In genomic region chr2:164776801-164777200, GRCm38 (mm10) we compare ENCODE assay signal across 28 mouse cellular contexts. TPM values are rescaled to one million over a fixed set of nuclear protein-coding genes. Genes with fewer than 3 reads are reported as not detected.
DNase-seq lines count a peak whose midpoint lies in the region; ATAC-seq and TF ChIP-seq lines count a peak whose summit lies in the region.
"Had no signal": no experiment of that assay in that cellular context is flagged by ENCODE, and none has a peak within 500 bp of the region (broad histone marks: within the 10 kb centered on the region; RNA-seq: fewer than 3 reads in every experiment).

No protein-coding gene starts in this region.

- no peak overlapping the region for H3K4me2 ChIP-seq in heart, embryonic 11.5 days
- H3K4me2 ChIP-seq: embryonic facial prominence, embryonic 13.5 days; forebrain, embryonic 13.5 days; heart, embryonic 13.5 days; hindbrain, embryonic 14.5 days had no signal

- H3K9me3 ChIP-seq in heart, embryonic 11.5 days (replicated peaks; ENCODE audit: control insufficient read depth, low read length), result no peaks in the 10 kb centered on the region
- H3K9me3 ChIP-seq in E14TG2a.4 (ENCODE audit: low read length) (no peaks in the 10 kb centered on the region), ES-Bruce4 (replicated peaks; ENCODE audit: control insufficient read depth, insufficient read depth, low read length, poor library complexity, severe bottlenecking) (no peaks in the 10 kb centered on the region)
- H3K9me3 ChIP-seq: embryonic facial prominence, embryonic 13.5 days; forebrain, embryonic 10.5 days; forebrain, embryonic 13.5 days; heart, embryonic 13.5 days had no signal

- WGBS in heart, embryonic 11.5 days (ENCODE audit: insufficient replicate concordance), result 56% methylated on average over 17 of the region's 17 CpGs

- H3K4me1 ChIP-seq in heart, embryonic 11.5 days (ENCODE audit: control insufficient read depth, insufficient read depth, low read length), result peaks cover 3% of the 10 kb centered on the region
- H3K4me1 ChIP-seq in E14TG2a.4 (replicated peaks; ENCODE audit: low read depth, low read length), result peaks cover 48% of the 10 kb centered on the region
- no peaks in the 10 kb centered on the region for H3K4me1 ChIP-seq in ES-Bruce4 (ENCODE audit: control insufficient read depth, insufficient read depth, low read length)

- H3K27ac ChIP-seq in heart, embryonic 11.5 days (ENCODE audit: low read depth, low read length), result no peak overlapping the region
- H3K27ac ChIP-seq in ES-Bruce4 (ENCODE audit: insufficient read depth, low read length), result no peak overlapping the region
- H3K27ac ChIP-seq: embryonic facial prominence, embryonic 13.5 days; forebrain, embryonic 10.5 days; forebrain, embryonic 13.5 days; heart, adult 2 months; heart, embryonic 13.5 days; hindbrain, embryonic 14.5 days; hindbrain, postnatal 0 days had no signal

- no peak overlapping the region for H3K4me3 ChIP-seq in heart, embryonic 11.5 days (ENCODE audit: low read depth, low read length)
- H3K4me3 ChIP-seq in E14TG2a.4 (replicated peaks; ENCODE audit: low read length) (peak overlapping the region; percentile 64), ES-Bruce4 (ENCODE audit: low read depth, low read length) (peak overlapping the region; percentile 9)
- H3K4me3 ChIP-seq: embryonic facial prominence, embryonic 13.5 days; forebrain, embryonic 10.5 days; forebrain, embryonic 13.5 days; heart, adult 2 months; heart, embryonic 13.5 days had no signal

- H3K36me3 ChIP-seq in heart, embryonic 11.5 days (ENCODE audit: control insufficient read depth, insufficient read depth, low read length), result peaks cover 7% of the 10 kb centered on the region
- H3K36me3 ChIP-seq in E14TG2a.4 (ENCODE audit: insufficient read depth, low read length) (peaks cover 25% of the 10 kb centered on the region), ES-Bruce4 (ENCODE audit: control insufficient read depth, insufficient read depth, low read length, poor library complexity, severe bottlenecking) (peaks cover 14% of the 10 kb centered on the region)

- no peak overlapping the region for H3K9ac ChIP-seq in heart, embryonic 11.5 days (ENCODE audit: low read depth, low read length)
- H3K9ac ChIP-seq in ES-Bruce4 (ENCODE audit: low read depth, poor library complexity, severe bottlenecking), result no peak overlapping the region
- H3K9ac ChIP-seq: embryonic facial prominence, embryonic 13.5 days; forebrain, embryonic 13.5 days; heart, embryonic 13.5 days; hindbrain, embryonic 14.5 days had no signal

- peaks cover 7% of the 10 kb centered on the region for H3K27me3 ChIP-seq in heart, embryonic 11.5 days (ENCODE audit: control insufficient read depth, insufficient read depth, low read length)
- H3K27me3 ChIP-seq in E14TG2a.4 (ENCODE audit: insufficient read depth, low read length) (peaks cover 43% of the 10 kb centered on the region), ES-Bruce4 (ENCODE audit: control insufficient read depth, insufficient read depth, low read length, poor library complexity, severe bottlenecking) (no peaks in the 10 kb centered on the region)
- H3K27me3 ChIP-seq: embryonic facial prominence, embryonic 13.5 days; forebrain, embryonic 13.5 days had no signal

- TF ChIP-seq EP300 in ES-Bruce4 (IDR thresholded peaks at IDR 0.05; ENCODE audit: insufficient read depth, low read depth, low read length), result no peak

- TF ChIP-seq CTCF in E14TG2a.4 (conservative IDR thresholded peaks at IDR 0.05; ENCODE audit: low read length) (no peak), ES-Bruce4 (IDR thresholded peaks at IDR 0.05; ENCODE audit: low read depth, low read length) (no peak)

- peak; percentile 85 for DNase-seq in heart, adult 11 months
- DNase-seq in layer of hippocampus, adult 8-10 months (ENCODE audit: low spot score in 2 of 2), result no peak
- DNase-seq in spleen, postnatal 4 days (ENCODE audit: low spot score in 2 of 2), result no peak
- DNase-seq: adrenal gland, adult 2 months; adrenal gland, postnatal 14 days; cerebellum, adult 11 months; cerebellum, adult 2 months; cerebellum, adult 9-11 months; cerebellum, postnatal 25 days; gastrocnemius, postnatal 14 days; heart, adult 2 months; heart, postnatal 14 days; heart, postnatal 4 days had no signal

- ATAC-seq in heart, embryonic 11.5 days (replicated peaks; ENCODE audit: insufficient number of reproducible peaks, low FRiP score, low TSS enrichment), result no peak
- ATAC-seq: CD4-positive, CD25-positive, alpha-beta regulatory T cell, adult 4 months; forebrain, embryonic 13.5 days; forebrain, embryonic 16.5 days; hindbrain, postnatal 0 days; inflammation-experienced regulatory T-cells, adult 6 months; intestine, embryonic 16.5 days had no signal

- TF ChIP-seq POLR2A in ES-Bruce4 (IDR thresholded peaks at IDR 0.05; ENCODE audit: insufficient read depth, low read length), result no peak

RNA-seq across cellular contexts. Expression of gene Tnnc2, which starts 3.0 kb away (rescaled TPM):
- polyA plus RNA-seq in heart, embryonic 11.5 days (2014; fragmentation: Nextera tagmentation; extraction: Ambion mirVana), result 0.48 and 1.4 TPM in 2 replicates
- polyA plus RNA-seq in ES-Bruce4 (2011; ENCODE audit: insufficient read depth, insufficient read length, low read depth, missing spikeins), result 0.88 and 1.6 TPM in 2 replicates
- total RNA-seq in layer of hippocampus, adult 8-10 months (2022), result 1 to 10 TPM in 1 of 4 experiments, not detected in 3; 1.4 TPM
- total RNA-seq: adrenal gland, adult 2 months; common myeloid progenitor, adult 5-6 weeks; heart, postnatal 14 days; hindbrain, postnatal 0 days; MEL had no signal
- polyA plus RNA-seq: adrenal gland, adult 2 months; CD4-positive, CD25-positive, alpha-beta regulatory T cell, adult 4 months; forebrain, embryonic 10.5 days; forebrain, embryonic 13.5 days; forebrain, embryonic 16.5 days; heart, adult 2 months; inflammation-experienced regulatory T-cells, adult 6 months had no signal

RNA-seq across cellular contexts. Expression of gene Ube2c, which starts 7.1 kb away (rescaled TPM):
- polyA plus RNA-seq in heart, embryonic 11.5 days (2014; fragmentation: Nextera tagmentation; extraction: Ambion mirVana), result 449 and 506 TPM in 2 replicates
- 366 and 371 TPM in 2 replicates for polyA plus RNA-seq in ES-Bruce4 (2011; ENCODE audit: insufficient read depth, insufficient read length, low read depth, missing spikeins)
- total RNA-seq in layer of hippocampus, adult 8-10 months (2022), result under 1 TPM in 3 of 4 experiments, not detected in 1; 0.33 to 0.81 (median 0.48) TPM

RNA-seq across cellular contexts. Expression of gene Snx21, which starts 8.8 kb away (rescaled TPM):
- 25.1 and 27.2 TPM in 2 replicates for polyA plus RNA-seq in heart, embryonic 11.5 days (2014; fragmentation: Nextera tagmentation; extraction: Ambion mirVana)
- polyA plus RNA-seq in ES-Bruce4 (2011; ENCODE audit: insufficient read depth, insufficient read length, low read depth, missing spikeins), result 10.7 and 11.2 TPM in 2 replicates
- total RNA-seq in layer of hippocampus, adult 8-10 months (2022), result 10 to 100 TPM; 33.0 to 44.9 (median 39.9) TPM

RNA-seq across cellular contexts. Expression of gene Acot8, which starts 27.9 kb away (rescaled TPM):
- polyA plus RNA-seq in heart, embryonic 11.5 days (2014; fragmentation: Nextera tagmentation; extraction: Ambion mirVana), result 15.1 and 16.8 TPM in 2 replicates
- 15.0 and 15.7 TPM in 2 replicates for polyA plus RNA-seq in ES-Bruce4 (2011; ENCODE audit: insufficient read depth, insufficient read length, low read depth, missing spikeins)
- 10 to 100 TPM; 25.1 to 34.0 (median 27.7) TPM for total RNA-seq in layer of hippocampus, adult 8-10 months (2022)

RNA-seq across cellular contexts. Expression of gene Zswim3, which starts 28.1 kb away (rescaled TPM):
- 7.2 and 7.4 TPM in 2 replicates for polyA plus RNA-seq in heart, embryonic 11.5 days (2014; fragmentation: Nextera tagmentation; extraction: Ambion mirVana)
- polyA plus RNA-seq in ES-Bruce4 (2011; ENCODE audit: insufficient read depth, insufficient read length, low read depth, missing spikeins), result 10.7 and 12.1 TPM in 2 replicates
- total RNA-seq in layer of hippocampus, adult 8-10 months (2022), result 10 to 100 TPM in 1 of 4 experiments, 1 to 10 TPM in 3; 8.3 to 10.2 (median 9.5) TPM
